Mouse (Mus musculus): ENCODE data around the gene Sh3kbp1. TPM values are rescaled to one million over a fixed set of nuclear protein-coding genes. Genes with fewer than 3 reads are reported as not detected.

Sh3kbp1 gene
- total and polyA plus RNA-seq, 3 experiments, result 45.4 to 85.8 (median 48.2) TPM

- no peak for DNase-seq (ENCODE audit: extremely low read depth)
- Histone ChIP-seq H3K36me3 (replicated peaks in 1 of 2; ENCODE audit: control insufficient read depth in 1 of 2, insufficient read depth in 1 of 2, low read length in 1 of 2) (peaks cover 0 to 10% of the 10 kb centered on the region in 2 experiments), H3K4me2 (ENCODE audit: insufficient read depth, low read depth, poor library complexity, severe bottlenecking) (no peak overlapping the region), H3K9ac (ENCODE audit: insufficient read depth, low read depth) (no peak overlapping the region), H3K27ac (ENCODE audit: insufficient read depth, low read depth) (no peak overlapping the region), H3K79me2 (replicated peaks; ENCODE audit: control insufficient read depth, extremely low read depth, insufficient read depth, poor library complexity, severe bottlenecking) (no peaks in the 10 kb centered on the region), H3K9me3 (replicated peaks; ENCODE audit: low read length) (no peaks in the 10 kb centered on the region), H3K4me3 (replicated peaks in 1 of 3; ENCODE audit: low read depth in 2 of 3, low read length in 2 of 3, poor library complexity in 1 of 3) (no peak overlapping the region), H3K27me3 (replicated peaks) (no peaks in the 10 kb centered on the region), H3K4me1 (ENCODE audit: control insufficient read depth in 1 of 2, insufficient read depth in 2 of 2) (peaks cover 0 to 10% of the 10 kb centered on the region in 2 experiments; a peak in 1 of 4 replicates)
- in situ Hi-C loops (cut with MboI; ENCODE audit: low pct_ligation_motif_present, low pct_unique_long_range_greater_than_20kb, low sequenced_read_pairs), result no loop called here
- dilution Hi-C loops (cut with MboI; ENCODE audit: extremely low pct_ligation_motif_present, extremely low pct_unique_long_range_greater_than_20kb, low sequenced_read_pairs), result no loop called here
- no peak for TF ChIP-seq KAT2A (IDR thresholded peaks at IDR 0.05; ENCODE audit: insufficient replicate concordance, low read length)
- TF ChIP-seq TBP (conservative IDR thresholded peaks at IDR 0.05; ENCODE audit: low read depth, low read length), result no peak
- no peak for TF ChIP-seq ZC3H11A (IDR thresholded peaks at IDR 0.05; ENCODE audit: low read depth, low read length)
- TF ChIP-seq USF2 (conservative IDR thresholded peaks at IDR 0.05; ENCODE audit: low read depth, low read length), result no peak
These were observed 183.4 kb downstream of the Sh3kbp1 start for GRCm38 (mm10) chrX:159810469-159810868.

DNA sequence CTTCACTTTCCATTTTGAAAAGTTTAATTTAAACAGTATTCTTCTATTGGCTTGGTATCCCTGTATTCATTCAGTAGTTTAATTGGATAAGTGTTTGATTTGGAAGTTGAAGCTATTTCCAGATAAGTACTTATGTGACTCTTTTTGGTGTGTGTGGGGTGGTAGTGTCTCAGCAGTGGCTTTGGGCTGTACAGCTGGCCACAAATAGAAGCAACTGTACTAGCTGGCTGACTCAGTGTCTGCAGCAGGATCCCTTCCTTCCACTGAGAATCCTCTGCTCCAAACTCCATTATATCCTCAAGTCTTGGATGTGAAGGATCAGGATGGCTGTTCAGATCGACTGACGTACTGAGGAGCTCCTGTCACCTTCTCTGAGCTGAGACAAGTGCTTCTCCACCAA lies 190.4 kb downstream of the Sh3kbp1 start:
- dilution Hi-C loops (cut with MboI; ENCODE audit: extremely low pct_ligation_motif_present, extremely low pct_unique_long_range_greater_than_20kb, low sequenced_read_pairs), result no loop called here
- no peak for DNase-seq (ENCODE audit: extremely low read depth)
- Histone ChIP-seq H3K4me1 (ENCODE audit: control insufficient read depth in 1 of 2, insufficient read depth in 2 of 2) (peaks cover 0 to under 1% of the 10 kb centered on the region in 2 experiments; a peak in 1 of 4 replicates), H3K9me3 (replicated peaks; ENCODE audit: low read length) (no peaks in the 10 kb centered on the region), H3K27ac (ENCODE audit: insufficient read depth, low read depth) (no peak overlapping the region), H3K4me3 (replicated peaks in 1 of 3; ENCODE audit: low read depth in 2 of 3, low read length in 2 of 3, poor library complexity in 1 of 3) (no peak overlapping the region), H3K36me3 (replicated peaks in 1 of 2; ENCODE audit: control insufficient read depth in 1 of 2, insufficient read depth in 1 of 2, low read length in 1 of 2) (peaks cover 5 to 31% of the 10 kb centered on the region in 2 experiments), H3K27me3 (replicated peaks) (no peaks in the 10 kb centered on the region), H3K79me2 (replicated peaks; ENCODE audit: control insufficient read depth, extremely low read depth, insufficient read depth, poor library complexity, severe bottlenecking) (no peaks in the 10 kb centered on the region), H3K4me2 (ENCODE audit: insufficient read depth, low read depth, poor library complexity, severe bottlenecking) (no peak overlapping the region), H3K9ac (ENCODE audit: insufficient read depth, low read depth) (no peak overlapping the region)
- in situ Hi-C loops (cut with MboI; ENCODE audit: low pct_ligation_motif_present, low pct_unique_long_range_greater_than_20kb, low sequenced_read_pairs), result no loop called here
- TF ChIP-seq BHLHE40 (IDR thresholded peaks at IDR 0.05; ENCODE audit: low read depth, low read length), result no peak
- no peak for TF ChIP-seq MAX (IDR thresholded peaks at IDR 0.05; ENCODE audit: low read length)
- no peak for TF ChIP-seq MAFK (IDR thresholded peaks at IDR 0.05; ENCODE audit: insufficient replicate concordance, low read length)
- no peak for TF ChIP-seq GABPA (IDR thresholded peaks at IDR 0.05; ENCODE audit: insufficient replicate concordance, low read depth, low read length)
- TF ChIP-seq KAT2A (IDR thresholded peaks at IDR 0.05; ENCODE audit: insufficient replicate concordance, low read length), result no peak
- TF ChIP-seq ELF1 (IDR thresholded peaks at IDR 0.05; ENCODE audit: low read depth, low read length), result no peak
- no peak for TF ChIP-seq POLR2A (IDR thresholded peaks at IDR 0.05; ENCODE audit: low read depth, low read length)
- TF ChIP-seq SIN3A (IDR thresholded peaks at IDR 0.05; ENCODE audit: low read length), result no peak
- TF ChIP-seq HCFC1 (IDR thresholded peaks at IDR 0.05; ENCODE audit: low read depth, low read length), result no peak
- TF ChIP-seq ZKSCAN1 (IDR thresholded peaks at IDR 0.05; ENCODE audit: borderline replicate concordance, low read depth, low read length), result no peak
- TF ChIP-seq E2F4 (IDR thresholded peaks at IDR 0.05; ENCODE audit: insufficient replicate concordance, low read depth, low read length), result no peak
- no peak for TF ChIP-seq PAX5 (IDR thresholded peaks at IDR 0.05; ENCODE audit: low read length)
- TF ChIP-seq SMC3 (IDR thresholded peaks at IDR 0.05; ENCODE audit: low read depth, low read length), result no peak
- TF ChIP-seq MXI1 (IDR thresholded peaks at IDR 0.05; ENCODE audit: low read depth, low read length), result no peak
- TF ChIP-seq NRF1 (IDR thresholded peaks at IDR 0.05; ENCODE audit: low read depth, low read length), result no peak
- TF ChIP-seq ZMIZ1 (IDR thresholded peaks at IDR 0.05; ENCODE audit: low read depth, low read length), result no peak
- TF ChIP-seq USF2 (conservative IDR thresholded peaks at IDR 0.05; ENCODE audit: low read depth, low read length), result no peak
- TF ChIP-seq JUND (conservative IDR thresholded peaks at IDR 0.05; ENCODE audit: low read depth, low read length), result no peak
- TF ChIP-seq MYC (IDR thresholded peaks at IDR 0.05; ENCODE audit: low read depth, low read length), result no peak
- no peak for TF ChIP-seq MEF2A (IDR thresholded peaks at IDR 0.05; ENCODE audit: borderline replicate concordance, low read depth, low read length)
